12 mouse cellular contexts compared by ENCODE assay signal in the genomic region with DNA sequence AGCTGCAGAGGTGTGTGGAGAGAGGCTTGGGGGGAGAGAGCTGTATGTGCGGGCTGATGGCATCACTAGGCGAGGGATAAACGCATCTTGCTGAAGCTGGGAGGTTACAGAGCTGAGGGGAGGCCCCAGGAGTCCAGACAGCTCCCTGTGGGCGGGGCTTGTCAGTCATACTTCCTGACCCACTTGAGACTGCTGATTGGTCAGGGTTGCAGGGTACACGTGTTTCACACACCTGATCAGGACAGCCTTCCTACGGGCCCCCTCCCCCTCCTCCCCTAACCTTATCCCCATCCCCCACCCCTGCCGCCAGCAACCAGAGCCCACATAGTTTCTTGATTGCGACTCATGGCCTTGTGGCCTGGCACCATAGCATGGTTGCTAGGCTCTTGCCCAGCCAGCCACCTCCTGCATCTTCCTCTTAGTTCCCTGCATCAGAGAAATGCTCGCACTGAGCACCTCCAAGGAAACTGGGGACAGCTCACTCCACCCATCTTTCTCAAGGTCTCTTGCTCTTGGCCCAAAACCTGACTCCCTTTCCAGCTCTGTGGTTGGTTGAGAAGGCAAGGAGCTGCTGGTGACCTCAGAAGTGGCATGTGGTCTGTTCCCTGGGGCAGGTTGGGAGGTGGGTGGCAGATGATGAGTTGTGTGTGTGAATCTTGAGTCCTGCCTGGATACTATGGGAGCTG. TPM values are rescaled to one million over a fixed set of nuclear protein-coding genes. Genes with fewer than 3 reads are reported as not detected.
DNase-seq lines count a peak whose midpoint lies in the region; ATAC-seq and TF ChIP-seq lines count a peak whose summit lies in the region.
"Had no signal": no experiment of that assay in that cellular context is flagged by ENCODE, and none has a peak within 500 bp of the region (broad histone marks: within the 10 kb centered on the region; RNA-seq: fewer than 3 reads in every experiment).

No protein-coding gene starts in this region.

- peaks cover 53% of the 10 kb centered on the region for H3K27me3 ChIP-seq in kidney, postnatal 0 days (ENCODE audit: insufficient read depth, low read length)
- H3K27me3 ChIP-seq in limb, embryonic 12.5 days = peaks cover 84% of the 10 kb centered on the region

- DNase-seq in kidney, postnatal 0 days (ENCODE audit: low spot score) = no peak
- DNase-seq in kidney, adult 8-10 months = no peak
- peak; percentile 62 for DNase-seq in 416B (ENCODE audit: low read depth)
- no peak for DNase-seq in c-Kit-positive CD71-positive TER-119-positive erythroid progenitor cells, embryonic 14.5 days (ENCODE audit: low spot score)
- no peak for DNase-seq in cerebellum, adult 8-10 months
- DNase-seq: cerebellum, postnatal 10 days; heart, adult 2 months had no signal

- H3K9me3 ChIP-seq in kidney, postnatal 0 days (replicated peaks; ENCODE audit: low read length) = no peaks in the 10 kb centered on the region
- H3K9me3 ChIP-seq in limb, embryonic 12.5 days = no peaks in the 10 kb centered on the region

- no peaks in the 10 kb centered on the region for H3K36me3 ChIP-seq in kidney, postnatal 0 days (ENCODE audit: insufficient read depth, low read length)
- no peaks in the 10 kb centered on the region for H3K36me3 ChIP-seq in limb, embryonic 12.5 days
- H3K36me3 ChIP-seq: G1E had no signal

- H3K9ac ChIP-seq in kidney, postnatal 0 days (ENCODE audit: low read depth, low read length) = no peak overlapping the region
- H3K9ac ChIP-seq in limb, embryonic 12.5 days (replicated peaks) = no peak overlapping the region

- peak; percentile 27; the same call in 1 of the 2 replicates for ATAC-seq in kidney, postnatal 0 days (replicated peaks; ENCODE audit: low FRiP score, low read depth)
- peak; percentile 33 for ATAC-seq in activated CD4-positive, CD25-positive, alpha-beta regulatory T cell, adult 4 months
- ATAC-seq in limb, embryonic 12.5 days (ENCODE audit: insufficient number of reproducible peaks, insufficient read depth, low FRiP score, low TSS enrichment, low read depth) = no peak
- ATAC-seq in megakaryocyte-erythroid progenitor cell, adult 5-6 weeks (replicated peaks; ENCODE audit: low FRiP score, low TSS enrichment, poor library complexity, severe bottlenecking) = no peak
- ATAC-seq: hindbrain, embryonic 16.5 days had no signal

- 0 out of 2 replicates have a peak, but pooled peaks cover 2% of the 10 kb centered on the region for H3K4me1 ChIP-seq in kidney, postnatal 0 days (replicated peaks; ENCODE audit: insufficient read depth, low read length)
- H3K4me1 ChIP-seq in limb, embryonic 12.5 days (replicated peaks) = peaks cover 66% of the 10 kb centered on the region

- TF ChIP-seq CTCF in kidney, postnatal 0 days (IDR thresholded peaks at IDR 0.05; ENCODE audit: low read depth) = no peak

- H3K27ac ChIP-seq in kidney, postnatal 0 days = no peak overlapping the region
- no peak overlapping the region for H3K27ac ChIP-seq in limb, embryonic 12.5 days
- H3K27ac ChIP-seq: heart, adult 2 months had no signal

- no peak overlapping the region for H3K4me3 ChIP-seq in kidney, postnatal 0 days (replicated peaks; ENCODE audit: low read depth, low read length)
- no peak overlapping the region for H3K4me3 ChIP-seq in limb, embryonic 12.5 days (replicated peaks)
- H3K4me3 ChIP-seq: heart, adult 2 months had no signal

- no peak overlapping the region for H3K4me2 ChIP-seq in kidney, postnatal 0 days (ENCODE audit: low read length)
- H3K4me2 ChIP-seq in limb, embryonic 12.5 days = 0 out of 2 replicates have a peak overlapping the region, but pooled peaks have one; percentile 13

- 14% methylated on average over 9 of the region's 9 CpGs for WGBS in kidney, postnatal 0 days
- WGBS in limb, embryonic 12.5 days = 7% methylated on average over 9 of the region's 9 CpGs

RNA-seq across cellular contexts. Expression of a gene that starts 38.4 kb away (rescaled TPM):
- 0.05 TPM in 1 of 2 replicates, not detected in the other for polyA plus RNA-seq in kidney, postnatal 0 days (2015; fragmentation: Nextera tagmentation; extraction: Ambion mirVana)
- 10 to 100 TPM; 12.8 to 17.6 TPM for polyA plus RNA-seq in activated CD4-positive, CD25-positive, alpha-beta regulatory T cell, adult 4 months (2017; shearing (Covaris generic))
- 1.5 and 2.0 TPM in 2 replicates for polyA plus RNA-seq in limb, embryonic 12.5 days (2016; fragmentation: Nextera tagmentation; extraction: Ambion mirVana)
- total RNA-seq in megakaryocyte-erythroid progenitor cell, adult 5-6 weeks (2014; fragmentation: Nextera tagmentation) = 52.3 and 61.6 TPM in 2 replicates
- total RNA-seq in megakaryocyte-erythroid progenitor cell, adult 5-6 weeks (2017) = 6.1 and 9.4 TPM in 2 replicates
- polyA plus RNA-seq: hindbrain, embryonic 16.5 days had no signal

Comparison
In these comparisons a context has a peak if more than half of its experiments do, and no peak if none do; other contexts are left out.
1. ATAC-seq: peak in kidney, postnatal 0 days (single experiment) and activated CD4-positive, CD25-positive, alpha-beta regulatory T cell, adult 4 months (single experiment); none in limb, embryonic 12.5 days (single experiment) and megakaryocyte-erythroid progenitor cell, adult 5-6 weeks (single experiment).